Comparison of ENCODE assay signal across 8 mouse cellular contexts in genomic region chr3:79673082-79673481, GRCm38 (mm10). TPM values are rescaled to one million over a fixed set of nuclear protein-coding genes. Genes with fewer than 3 reads are reported as not detected.
DNase-seq lines count a peak whose midpoint lies in the region; ATAC-seq and TF ChIP-seq lines count a peak whose summit lies in the region.

No protein-coding gene starts in this region.

- no peak overlapping the region for H3K9ac ChIP-seq in kidney, postnatal 0 days (ENCODE audit: low read depth, low read length)
- no peak overlapping the region for H3K9ac ChIP-seq in liver, embryonic 14.5 days (replicated peaks)

- peak; percentile 51 for DNase-seq in heart, adult 8-10 months (ENCODE audit: low spot score)
- DNase-seq in heart, postnatal 25 days (ENCODE audit: low spot score), result no peak
- peak; percentile 73 for DNase-seq in CD4-positive, CD25-positive, alpha-beta regulatory T cell, adult 2 months (ENCODE audit: low read depth, low spot score)
- peak; percentile 80 for DNase-seq in brain, embryonic 14.5 days (ENCODE audit: low read depth)
- peak; percentile 87 for DNase-seq in kidney, postnatal 0 days (ENCODE audit: low spot score)
- peak; percentile 37 to 44 (median 41) for DNase-seq in liver, embryonic 14.5 days (ENCODE audit: low read depth in 3 of 3, low spot score in 3 of 3)
- DNase-seq in right cerebral cortex, postnatal 36 days (ENCODE audit: low spot score in 2 of 2), result peak; percentile 21 to 23

- peak; percentile 64; the same call in 1 of the 2 replicates for TF ChIP-seq CTCF in brain, embryonic 14.5 days (IDR thresholded peaks at IDR 0.05; ENCODE audit: borderline replicate concordance, extremely low read depth, insufficient read depth, insufficient read length)
- peak; percentile 87 for TF ChIP-seq CTCF in kidney, postnatal 0 days (IDR thresholded peaks at IDR 0.05; ENCODE audit: low read depth)
- peak; percentile 77 for TF ChIP-seq CTCF in liver, embryonic 14.5 days (IDR thresholded peaks at IDR 0.05; ENCODE audit: low read depth)

- intact Hi-C loops in heart, postnatal 25 days (cut with DNase I), result loop anchor here (1.0 kb wide), 2 partner anchors 71 to 136 kb away; no protein-coding TSS in a partner anchor

- WGBS in kidney, postnatal 0 days, result 16% methylated on average over 4 of the region's 4 CpGs
- 16% methylated on average over 4 of the region's 4 CpGs for WGBS in liver, embryonic 14.5 days (ENCODE audit: insufficient replicate concordance)

- no peak overlapping the region for H3K4me3 ChIP-seq in kidney, postnatal 0 days (replicated peaks; ENCODE audit: low read depth, low read length)
- H3K4me3 ChIP-seq in liver, embryonic 14.5 days (ENCODE audit: insufficient read depth in 1 of 2, low read depth in 2 of 2, low read length in 2 of 2), result no peak overlapping the region

- H3K9me3 ChIP-seq in kidney, postnatal 0 days (replicated peaks; ENCODE audit: low read length), result no peaks in the 10 kb centered on the region
- H3K9me3 ChIP-seq in liver, embryonic 14.5 days (ENCODE audit: control insufficient read depth, low read length), result no peaks in the 10 kb centered on the region

- H3K4me2 ChIP-seq in kidney, postnatal 0 days (ENCODE audit: low read length), result no peak overlapping the region
- H3K4me2 ChIP-seq in liver, embryonic 14.5 days (ENCODE audit: low read depth), result no peak overlapping the region

- ATAC-seq in erythroblast, adult 5-6 weeks (replicated peaks; ENCODE audit: low FRiP score, poor library complexity, severe bottlenecking), result peak; percentile 66
- no peak for ATAC-seq in kidney, postnatal 0 days (replicated peaks; ENCODE audit: low FRiP score, low read depth)
- ATAC-seq in liver, embryonic 14.5 days (ENCODE audit: insufficient read depth), result no peak

- no peaks in the 10 kb centered on the region for H3K36me3 ChIP-seq in kidney, postnatal 0 days (ENCODE audit: insufficient read depth, low read length)
- no peaks in the 10 kb centered on the region for H3K36me3 ChIP-seq in liver, embryonic 14.5 days (replicated peaks; ENCODE audit: control insufficient read depth, insufficient read depth, low read depth)

- TF ChIP-seq EP300 in liver, embryonic 14.5 days (IDR thresholded peaks at IDR 0.05; ENCODE audit: low read depth), result no peak

- H3K27ac ChIP-seq in kidney, postnatal 0 days, result no peak overlapping the region
- H3K27ac ChIP-seq in liver, embryonic 14.5 days, result no peak overlapping the region

- TF ChIP-seq POLR2A in brain, embryonic 14.5 days (IDR thresholded peaks at IDR 0.05; ENCODE audit: borderline replicate concordance, extremely low read depth, insufficient read depth, insufficient read length, poor library complexity, severe bottlenecking), result no peak

- no peaks in the 10 kb centered on the region for H3K27me3 ChIP-seq in kidney, postnatal 0 days (ENCODE audit: insufficient read depth, low read length)
- H3K27me3 ChIP-seq in liver, embryonic 14.5 days (ENCODE audit: control insufficient read depth, insufficient read depth, low read length), result no peaks in the 10 kb centered on the region

- H3K4me1 ChIP-seq in kidney, postnatal 0 days (replicated peaks; ENCODE audit: insufficient read depth, low read length), result no peaks in the 10 kb centered on the region
- no peaks in the 10 kb centered on the region for H3K4me1 ChIP-seq in liver, embryonic 14.5 days (replicated peaks; ENCODE audit: control insufficient read depth in 2 of 2, insufficient read depth in 2 of 2, low read length in 1 of 2)

RNA-seq across cellular contexts. Expression of gene Etfdh, which starts 43.8 kb away (rescaled TPM):
- 100 to 1,000 TPM; 563 to 663 (median 598) TPM for total RNA-seq in heart, adult 8-10 months (2022)
- 100 to 1,000 TPM; 492 to 526 TPM for total RNA-seq in heart, postnatal 25 days (2021)
- polyA plus RNA-seq in brain, embryonic 14.5 days (2012; rRNA removed), result 28.7 and 28.8 TPM in 2 replicates
- 18.2 and 36.3 TPM in 2 replicates for total RNA-seq in erythroblast, adult 5-6 weeks (2015; ENCODE audit: low replicate concordance)
- 20.6 and 23.3 TPM in 2 replicates for total RNA-seq in erythroblast, adult 5-6 weeks (2017; ENCODE audit: low replicate concordance)
- 97.0 and 103 TPM in 2 replicates for polyA plus RNA-seq in kidney, postnatal 0 days (2015; fragmentation: Nextera tagmentation; extraction: Ambion mirVana)
- polyA plus RNA-seq in liver, embryonic 14.5 days (2012; rRNA removed), result 16.6 and 21.7 TPM in 2 replicates
- polyA plus RNA-seq in liver, embryonic 14.5 days (2014; fragmentation: Nextera tagmentation; extraction: Ambion mirVana), result 40.7 and 46.7 TPM in 2 replicates

RNA-seq across cellular contexts. Expression of gene 4930579G24Rik, which starts 44.2 kb away (rescaled TPM):
- total RNA-seq in heart, adult 8-10 months (2022), result 1 to 10 TPM; 1.6 to 1.7 (median 1.6) TPM
- total RNA-seq in heart, postnatal 25 days (2021), result 1 to 10 TPM; 1.7 TPM
- polyA plus RNA-seq in brain, embryonic 14.5 days (2012; rRNA removed), result 5.1 and 6.3 TPM in 2 replicates
- 9.6 and 11.3 TPM in 2 replicates for total RNA-seq in erythroblast, adult 5-6 weeks (2015; ENCODE audit: low replicate concordance)
- total RNA-seq in erythroblast, adult 5-6 weeks (2017; ENCODE audit: low replicate concordance), result 2.6 and 8.0 TPM in 2 replicates
- polyA plus RNA-seq in kidney, postnatal 0 days (2015; fragmentation: Nextera tagmentation; extraction: Ambion mirVana), result 13.2 and 18.6 TPM in 2 replicates
- polyA plus RNA-seq in liver, embryonic 14.5 days (2012; rRNA removed), result 7.3 and 8.3 TPM in 2 replicates
- polyA plus RNA-seq in liver, embryonic 14.5 days (2014; fragmentation: Nextera tagmentation; extraction: Ambion mirVana), result 15.3 and 16.8 TPM in 2 replicates

Comparison
In these comparisons a context has a peak if more than half of its experiments do, and no peak if none do; other contexts are left out.
1. RNA of gene Etfdh, which starts 43.8 kb away (total RNA-seq): 563 to 663 TPM in heart, adult 8-10 months and 492 to 526 TPM in heart, postnatal 25 days; 18.2 to 36.3 TPM in erythroblast, adult 5-6 weeks; every median in the first group is over 10 times any median in the second.
2. Peak in every context shown above with its lines, with median percentiles within 50 percentile points of each other: CTCF ChIP-seq.